Mouse (Mus musculus): ENCODE results near the gene Zbtb24.

GRCm38 (mm10) chr10:41500941-41501340, 50.8 kb downstream of the Zbtb24 start:
- TF ChIP-seq EP300 (IDR thresholded peaks at IDR 0.05; ENCODE audit: low read depth) (no peak), CTCF (IDR thresholded peaks at IDR 0.05; ENCODE audit: low read depth) (no peak)

All from heart, postnatal 0 days (tissue).